Mouse (Mus musculus) bone marrow, adult 2 months (tissue): ENCODE results near the gene Jpt1. TPM values are rescaled to one million over a fixed set of nuclear protein-coding genes. Genes with fewer than 3 reads are reported as not detected.
A peak's percentile ranks its signal among the peaks of the same experiment; 100 is the strongest.
"Not testable (repeated sequence)": the region's sequence is repeated elsewhere in the genome, so short reads cannot be mapped to it uniquely, and the experiment has no call there.

ENCODE experiments used
- H3K27ac ChIP-seq: fragments of 200-500 bp; 2 replicates; pipeline ENCODE4 v1.5.1; 2012; ENCODE audit warnings: low read depth, mild to moderate bottlenecking, control low read depth, inconsistent platforms, low read length; ENCODE audit not compliant: control insufficient read depth, poor library complexity, insufficient read depth
- H3K4me1 ChIP-seq: fragments of 200-500 bp; 2 replicates; pipeline ENCODE4 v1.6.1; 2011; ENCODE audit warnings: low read length; ENCODE audit not compliant: control insufficient read depth, insufficient read depth
- H3K4me3 ChIP-seq: fragments of 200-500 bp; replicated peaks from 2 replicates; pipeline ENCODE3; 2011; ENCODE audit warnings: mild to moderate bottlenecking, low read depth, low read length, control low read depth; ENCODE audit not compliant: control insufficient read depth
- CTCF ChIP-seq: fragments of 200-500 bp; IDR thresholded peaks from 2 replicates; pipeline ENCODE4 v1.5.1; 2011; ENCODE audit warnings: low read length, control low read depth; ENCODE audit not compliant: control insufficient read depth, insufficient read depth
- POLR2A ChIP-seq: fragments of 200-500 bp; IDR thresholded peaks from 2 replicates; pipeline ENCODE4 v1.6.1; 2011; ENCODE audit warnings: low read depth, mild to moderate bottlenecking, control low read depth, low read length, borderline replicate concordance; ENCODE audit not compliant: control insufficient read depth
- WGBS: fragments of 180-500 bp; shearing (Covaris S2); methylation state at CpG from one replicate; pipeline ENCODE4 v1.1.7; 2018; 5-methylcytosine and 5-hydroxymethylcytosine counted together
- polyA plus RNA-seq: library from polyadenylated mRNA; stranded (reverse); fragments of >200 nt; gene quantifications from 2 replicates; pipeline ENCODE4 v1.2.4, GENCODE M21; 2011; ENCODE audit warnings: low replicate concordance; ENCODE audit not compliant: missing spikeins, insufficient read depth, insufficient read length

Jpt1 gene
- polyA plus RNA-seq, 1 experiment: 149 TPM

GRCm38 (mm10) chr11:115535401-115536037, 21.3 kb upstream of the Jpt1 start:
- Histone ChIP-seq H3K27ac (peak overlapping the region; percentile 99), H3K4me3 (peak overlapping the region; percentile 92), H3K4me1 (peaks cover 1% of the 10 kb centered on the region; the same call in 1 of the 2 replicates)
- TF ChIP-seq CTCF (no peak), POLR2A (no peak)
- WGBS: under 1% methylated on average over 84 of the region's 84 CpGs

- H3K27ac ChIP-seq: peak overlapping the region; percentile 99
These were observed 20.7 kb upstream of the Jpt1 start for GRCm38 (mm10) chr11:115534759-115535371.

GRCm38 (mm10) chr11:115526446-115526845, 12.3 kb upstream of the Jpt1 start:
- H3K4me1 ChIP-seq, H3K27ac ChIP-seq, H3K4me3 ChIP-seq: not testable (repeated sequence)
- 91% methylated on average over 3 of the region's 3 CpGs for WGBS

More at GRCm38 (mm10) chr11:115534759-115535371, 20.7 kb upstream of the Jpt1 start:
- Histone ChIP-seq H3K4me1 (peaks cover 1% of the 10 kb centered on the region; the same call in 1 of the 2 replicates), H3K4me3 (peak overlapping the region; percentile 92)
- TF ChIP-seq POLR2A (no peak), CTCF (no peak)
- 2% methylated on average over 11 of the region's 11 CpGs for WGBS

GRCm38 (mm10) chr11:115522703-115523102, 8.5 kb upstream of the Jpt1 start:
- Histone ChIP-seq H3K4me3 (no peak overlapping the region), H3K27ac (no peak overlapping the region), H3K4me1 (no peaks in the 10 kb centered on the region; the same call in 1 of the 2 replicates)
- TF ChIP-seq POLR2A (no peak), CTCF (no peak)
- 80% methylated on average over 2 of the region's 2 CpGs for WGBS

- TF ChIP-seq POLR2A: no peak
- no peak for TF ChIP-seq CTCF
- Histone ChIP-seq H3K4me1 (no peaks in the 10 kb centered on the region; the same call in 1 of the 2 replicates), H3K4me3 (no peak overlapping the region), H3K27ac (no peak overlapping the region)
- 94% methylated on average over 2 of the region's 2 CpGs for WGBS
These were observed 8.1 kb upstream of the Jpt1 start for GRCm38 (mm10) chr11:115522238-115522637.

GRCm38 (mm10) chr11:115521080-115521479, 6.9 kb upstream of the Jpt1 start:
- TF ChIP-seq CTCF: no peak
- no peak for TF ChIP-seq POLR2A
- H3K4me1 ChIP-seq: no peaks in the 10 kb centered on the region; the same call in 1 of the 2 replicates
- H3K27ac ChIP-seq: no peak overlapping the region
- H3K4me3 ChIP-seq: no peak overlapping the region
- WGBS: 83% methylated on average over 4 of the region's 4 CpGs

- Histone ChIP-seq H3K4me3 (no peak overlapping the region), H3K4me1 (no peaks in the 10 kb centered on the region; the same call in 1 of the 2 replicates), H3K27ac (no peak overlapping the region)
- no peak for TF ChIP-seq POLR2A
- no peak for TF ChIP-seq CTCF
- 94% methylated on average over 2 of the region's 2 CpGs for WGBS
These were observed 6.0 kb upstream of the Jpt1 start for GRCm38 (mm10) chr11:115520218-115520617.

- WGBS: 47% methylated on average over 3 of the region's 3 CpGs
- Histone ChIP-seq H3K4me1 (peaks cover 2% of the 10 kb centered on the region; the same call in 1 of the 2 replicates), H3K4me3 (no peak overlapping the region), H3K27ac (no peak overlapping the region)
- TF ChIP-seq CTCF (no peak), POLR2A (no peak)
These were observed 5.4 kb upstream of the Jpt1 start for GRCm38 (mm10) chr11:115519581-115519980.

GRCm38 (mm10) chr11:115518693-115519092, 4.5 kb upstream of the Jpt1 start:
- H3K4me3 ChIP-seq: no peak overlapping the region
- H3K27ac ChIP-seq: no peak overlapping the region
- 87% methylated on average over 9 of the region's 9 CpGs for WGBS
- no peak for TF ChIP-seq POLR2A
- TF ChIP-seq CTCF: no peak
- H3K4me1 ChIP-seq: peaks cover 2% of the 10 kb centered on the region; the same call in 1 of the 2 replicates
